Mouse (Mus musculus) midbrain, embryonic 14.5 days (tissue): ENCODE results near the gene Cgas. TPM values are rescaled to one million over a fixed set of nuclear protein-coding genes. Genes with fewer than 3 reads are reported as not detected.

Experiments
- ATAC-seq: fragments of 200-750 bp; cut with Nextera tagmentation; 2 replicates; pipeline ENCODE4 v1.8.0; 2017; ENCODE audit warnings: moderate number of reproducible peaks, moderate library complexity; ENCODE audit not compliant: low FRiP score, low TSS enrichment
- DNase-seq: peaks from one replicate; pipeline ENCODE4 v3.0.0-alpha.2; 2015
- H3K27ac ChIP-seq: fragments of 300-500 bp; sonication (generic); replicated peaks from 2 replicates; pipeline ENCODE4 v1.5.1; 2014; ENCODE audit warnings: mild to moderate bottlenecking, low read depth, low read length, moderate library complexity
- H3K27me3 ChIP-seq: fragments of 300-500 bp; sonication (generic); 2 replicates; pipeline ENCODE4 v1.6.1; 2014; ENCODE audit warnings: low read length, control low read depth, mixed read lengths; ENCODE audit not compliant: control insufficient read depth, insufficient read depth
- H3K36me3 ChIP-seq: fragments of 300-500 bp; sonication (generic); 2 replicates; pipeline ENCODE4 v1.6.1; 2014; ENCODE audit warnings: low read length, control low read depth; ENCODE audit not compliant: control insufficient read depth, insufficient read depth
- H3K4me1 ChIP-seq: fragments of 300-500 bp; sonication (generic); 2 replicates; pipeline ENCODE4 v1.6.1; 2014; ENCODE audit warnings: mild to moderate bottlenecking, antibody characterized with exemption, low read length, control low read depth; ENCODE audit not compliant: control insufficient read depth, insufficient read depth
- H3K4me2 ChIP-seq: fragments of 300-500 bp; sonication (generic); 2 replicates; pipeline ENCODE4 v1.6.1; 2014; ENCODE audit warnings: mild to moderate bottlenecking, low read length, moderate library complexity
- H3K4me3 ChIP-seq: fragments of 300-500 bp; sonication (generic); replicated peaks from 2 replicates; pipeline ENCODE4 v1.5.1; 2014; ENCODE audit warnings: low read depth, low read length
- H3K9ac ChIP-seq: fragments of 300-500 bp; sonication (generic); replicated peaks from 2 replicates; pipeline ENCODE4 v1.6.1; 2014; ENCODE audit warnings: mild to moderate bottlenecking, low read length, moderate library complexity
- H3K9me3 ChIP-seq: fragments of 300-500 bp; sonication (generic); 2 replicates; pipeline ENCODE4 v1.6.1; 2016; ENCODE audit warnings: low read length, control low read depth, mixed read lengths; ENCODE audit not compliant: control insufficient read depth
- WGBS: fragments of 180-500 bp; shearing (Covaris S2); extraction: QIAGEN DNeasy Blood & Tissue Kit; methylation state at CpG from one replicate; pipeline ENCODE4 v1.1.7; 2014; 5-methylcytosine and 5-hydroxymethylcytosine counted together
- polyA plus RNA-seq: library from polyadenylated mRNA; unstranded; fragments of >200 nt; fragmentation: Nextera tagmentation; extraction: Ambion mirVana; gene quantifications from 2 replicates; pipeline ENCODE4 v1.2.1, GENCODE M21; 2014

Gene Cgas
- polyA plus RNA-seq, 1 experiment from 2014 or later = 0.58 TPM

GRCm38 (mm10) chr9:78474771-78475382 is 31.8 kb upstream of the Cgas start:
- Histone ChIP-seq H3K4me1 (peaks cover 11% of the 10 kb centered on the region; the same call in 1 of the 2 replicates), H3K36me3 (peaks cover 81% of the 10 kb centered on the region), H3K9ac (no peak overlapping the region), H3K27me3 (no peaks in the 10 kb centered on the region), H3K9me3 (no peaks in the 10 kb centered on the region), H3K4me3 (no peak overlapping the region), H3K4me2 (no peak overlapping the region), H3K27ac (no peak overlapping the region)
- ATAC-seq (no peak), DNase-seq (no peak)
- WGBS = 89% methylated on average over 5 of the region's 5 CpGs

- Histone ChIP-seq H3K4me1 (peaks cover 7% of the 10 kb centered on the region; the same call in 1 of the 2 replicates), H3K9me3 (no peaks in the 10 kb centered on the region), H3K36me3 (peaks cover 76% of the 10 kb centered on the region), H3K27me3 (no peaks in the 10 kb centered on the region), H3K9ac (no peak overlapping the region), H3K4me3 (no peak overlapping the region), H3K4me2 (no peak overlapping the region), H3K27ac (no peak overlapping the region)
- no peak for DNase-seq
- WGBS = 85% methylated on average over 2 of the region's 2 CpGs
- no peak for ATAC-seq
Measured at GRCm38 (mm10) chr9:78474270-78474669, 31.2 kb upstream of the Cgas start.

DNA sequence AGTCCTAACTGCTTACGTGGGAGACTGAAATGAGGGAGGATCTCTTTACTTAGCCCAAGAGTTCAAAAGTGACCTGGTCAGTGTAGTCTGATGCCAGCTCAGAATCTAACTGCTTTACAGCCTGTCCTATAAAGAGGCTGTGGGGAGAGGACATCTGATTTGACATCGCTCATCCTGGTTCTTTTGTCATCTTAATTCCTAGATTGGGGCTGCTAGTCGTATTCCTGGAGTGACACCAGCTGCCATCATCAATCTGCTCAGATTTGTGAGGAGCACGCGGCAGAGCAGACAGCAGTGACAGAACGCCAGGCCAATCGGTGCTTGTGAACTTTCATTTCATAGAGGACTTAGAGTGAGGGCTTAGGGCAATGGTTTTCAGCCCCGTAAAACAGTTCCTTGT is 30.6 kb upstream of the Cgas start:
- DNase-seq (no peak), ATAC-seq (no peak)
- Histone ChIP-seq H3K4me2 (no peak overlapping the region), H3K4me1 (peaks cover 6% of the 10 kb centered on the region; the same call in 1 of the 2 replicates), H3K4me3 (no peak overlapping the region), H3K27ac (no peak overlapping the region), H3K9me3 (no peaks in the 10 kb centered on the region), H3K36me3 (peaks cover 75% of the 10 kb centered on the region), H3K27me3 (no peaks in the 10 kb centered on the region), H3K9ac (no peak overlapping the region)
- 81% methylated on average over 8 of the region's 8 CpGs for WGBS

- no peak overlapping the region for H3K4me2 ChIP-seq
- 87% methylated on average over 3 of the region's 3 CpGs for WGBS
- no peak overlapping the region for H3K9ac ChIP-seq
- no peak overlapping the region for H3K4me3 ChIP-seq
- H3K9me3 ChIP-seq = no peaks in the 10 kb centered on the region
- no peak overlapping the region for H3K27ac ChIP-seq
- no peaks in the 10 kb centered on the region for H3K27me3 ChIP-seq
- peaks cover 75% of the 10 kb centered on the region for H3K36me3 ChIP-seq
- DNase-seq = no peak
- H3K4me1 ChIP-seq = no peaks in the 10 kb centered on the region
- ATAC-seq = no peak
Measured at GRCm38 (mm10) chr9:78465725-78466124, 22.7 kb upstream of the Cgas start.

DNA sequence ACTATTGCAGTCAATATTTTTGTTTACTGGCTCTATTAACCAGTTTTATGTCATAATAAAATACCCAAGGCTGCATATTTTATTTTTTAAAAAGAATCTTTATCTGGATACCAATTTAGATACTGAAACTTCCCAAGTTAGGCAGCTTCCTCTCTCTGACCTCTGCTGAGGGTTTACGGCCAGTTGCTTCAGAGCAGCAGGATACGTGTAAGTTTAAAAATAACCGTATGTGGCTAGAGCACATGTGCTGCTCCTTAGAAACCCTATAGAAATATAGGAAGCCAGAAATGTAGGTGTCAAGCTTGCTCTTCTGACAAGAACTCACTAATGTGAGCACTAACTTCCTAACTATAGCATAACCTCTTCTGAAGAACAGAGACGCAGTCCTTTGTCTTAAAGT is 20.3 kb upstream of the Cgas start:
- no peak for DNase-seq
- no peaks in the 10 kb centered on the region for H3K4me1 ChIP-seq
- H3K27me3 ChIP-seq = no peaks in the 10 kb centered on the region
- H3K27ac ChIP-seq = no peak overlapping the region
- no peak overlapping the region for H3K9ac ChIP-seq
- WGBS = 96% methylated on average over 4 of the region's 4 CpGs
- ATAC-seq = no peak
- H3K4me2 ChIP-seq = no peak overlapping the region
- H3K9me3 ChIP-seq = no peaks in the 10 kb centered on the region
- H3K36me3 ChIP-seq = peaks cover 74% of the 10 kb centered on the region
- H3K4me3 ChIP-seq = no peak overlapping the region

DNA sequence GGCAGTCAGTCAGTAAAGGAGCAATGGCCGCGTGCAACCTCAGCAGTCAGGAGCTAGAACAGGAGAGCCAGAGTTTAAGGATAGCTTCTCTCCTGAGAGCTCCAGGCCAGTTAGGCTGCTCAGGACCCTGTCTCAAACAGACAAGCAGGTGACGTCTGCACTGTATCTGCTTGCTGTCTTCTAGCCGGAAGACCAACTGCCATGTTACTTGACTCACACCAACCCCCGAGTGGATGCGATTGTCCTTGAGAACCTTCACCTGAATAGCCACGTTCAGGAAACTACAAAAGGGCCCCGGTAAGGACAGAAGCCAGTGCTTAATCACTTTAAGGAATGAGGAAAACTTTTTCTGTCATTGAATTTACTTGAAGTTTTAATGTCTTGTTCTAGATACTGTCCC is 14.0 kb upstream of the Cgas start:
- Histone ChIP-seq H3K36me3 (peaks cover 59% of the 10 kb centered on the region), H3K9ac (no peak overlapping the region), H3K9me3 (no peaks in the 10 kb centered on the region), H3K27me3 (no peaks in the 10 kb centered on the region), H3K4me3 (no peak overlapping the region), H3K4me2 (no peak overlapping the region), H3K27ac (no peak overlapping the region), H3K4me1 (no peaks in the 10 kb centered on the region)
- no peak for DNase-seq
- no peak for ATAC-seq
- 91% methylated on average over 8 of the region's 8 CpGs for WGBS

DNA sequence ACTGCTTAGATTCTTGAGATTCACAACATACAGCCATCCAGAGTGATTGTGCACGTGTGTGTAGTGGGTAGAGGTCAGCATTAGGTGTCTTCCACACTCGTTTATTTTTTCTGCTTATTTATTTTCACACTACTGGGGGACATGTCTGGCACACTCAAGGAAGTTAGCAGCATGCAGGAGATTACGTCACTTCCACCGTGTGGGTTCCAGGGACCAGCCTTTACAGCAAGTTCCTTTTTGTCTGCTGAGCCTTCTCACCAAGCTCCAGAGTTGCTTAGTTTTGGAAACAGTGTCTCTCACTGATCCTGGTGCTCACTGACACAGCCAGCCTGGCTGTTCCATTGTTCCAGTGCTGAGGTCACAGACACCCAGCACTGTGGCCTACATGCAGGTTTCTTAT is 8.3 kb upstream of the Cgas start:
- DNase-seq (no peak), ATAC-seq (no peak)
- no peak overlapping the region for H3K4me2 ChIP-seq
- H3K27ac ChIP-seq = no peak overlapping the region
- peaks cover 9% of the 10 kb centered on the region for H3K4me1 ChIP-seq
- H3K4me3 ChIP-seq = no peak overlapping the region
- H3K36me3 ChIP-seq = peaks cover 40% of the 10 kb centered on the region
- peaks cover 4% of the 10 kb centered on the region; the same call in 1 of the 2 replicates for H3K27me3 ChIP-seq
- H3K9me3 ChIP-seq = no peaks in the 10 kb centered on the region
- 87% methylated on average over 4 of the region's 4 CpGs for WGBS
- no peak overlapping the region for H3K9ac ChIP-seq

DNA sequence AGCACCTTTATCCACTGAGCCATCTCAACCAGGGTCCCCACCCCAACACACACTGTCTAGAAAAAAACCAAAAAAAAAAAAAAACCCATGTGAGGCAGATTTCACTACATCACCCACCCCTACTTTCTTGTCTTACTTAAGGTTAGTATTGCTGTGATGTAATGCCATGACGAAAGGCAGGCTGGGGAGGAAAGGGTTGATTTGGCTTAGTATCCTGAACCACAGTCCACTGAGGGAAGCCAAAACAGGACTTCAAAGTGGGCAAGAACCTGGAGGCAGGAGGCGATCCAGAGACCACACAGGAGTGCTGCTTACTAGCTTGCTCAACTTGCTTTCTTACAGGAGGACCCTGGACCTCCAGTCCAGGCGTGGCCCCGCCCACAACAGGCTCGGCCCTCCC is 7.4 kb upstream of the Cgas start:
- Histone ChIP-seq H3K4me3 (no peak overlapping the region), H3K9me3 (no peaks in the 10 kb centered on the region), H3K27ac (no peak overlapping the region), H3K4me1 (peaks cover 9% of the 10 kb centered on the region), H3K4me2 (no peak overlapping the region), H3K27me3 (peaks cover 6% of the 10 kb centered on the region; the same call in 1 of the 2 replicates), H3K36me3 (peaks cover 40% of the 10 kb centered on the region), H3K9ac (no peak overlapping the region)
- 83% methylated on average over 5 of the region's 5 CpGs for WGBS
- ATAC-seq (no peak), DNase-seq (no peak)
